In genomic region chr10:86318552-86319140, GRCm38 (mm10) we compare ENCODE assay signal across 16 mouse cellular contexts.
"Had no signal": no experiment of that assay in that cellular context is flagged by ENCODE, and none has a peak within 500 bp of the region (broad histone marks: within the 10 kb centered on the region; RNA-seq: fewer than 3 reads in every experiment).

No protein-coding gene starts in this region.

- H3K9me3 ChIP-seq: kidney, embryonic 15.5 days; limb, embryonic 12.5 days; limb, embryonic 15.5 days; midbrain, embryonic 12.5 days; midbrain, embryonic 15.5 days had no signal

- H3K4me1 ChIP-seq: midbrain, embryonic 15.5 days had no signal

- H3K9ac ChIP-seq: kidney, embryonic 15.5 days; limb, embryonic 12.5 days; limb, embryonic 15.5 days; liver, embryonic 14.5 days; liver, postnatal 0 days; lung, embryonic 14.5 days; midbrain, embryonic 12.5 days; midbrain, embryonic 15.5 days had no signal

- ATAC-seq: liver, postnatal 0 days; lung, postnatal 0 days; midbrain, embryonic 15.5 days had no signal

- H3K27me3 ChIP-seq: kidney, embryonic 15.5 days; limb, embryonic 12.5 days; limb, embryonic 15.5 days; midbrain, embryonic 12.5 days; midbrain, embryonic 15.5 days had no signal

- H3K27ac ChIP-seq: kidney, embryonic 15.5 days; limb, embryonic 12.5 days; limb, embryonic 15.5 days; liver, embryonic 14.5 days; macrophage; midbrain, embryonic 12.5 days; midbrain, embryonic 15.5 days had no signal

- H3K4me2 ChIP-seq: kidney, embryonic 15.5 days; limb, embryonic 12.5 days; limb, embryonic 15.5 days; liver, embryonic 11.5 days; lung, embryonic 14.5 days; midbrain, embryonic 12.5 days; midbrain, embryonic 15.5 days had no signal

- H3K36me3 ChIP-seq: midbrain, embryonic 12.5 days; midbrain, embryonic 15.5 days had no signal

- DNase-seq: kidney, postnatal 10 days; kidney, postnatal 36 days; layer of hippocampus, adult 9-11 months; liver, postnatal 0 days; lung, embryonic 14.5 days; thymus, adult 18-20 months; thymus, postnatal 36 days had no signal

- H3K4me3 ChIP-seq: kidney, embryonic 15.5 days; limb, embryonic 12.5 days; limb, embryonic 15.5 days; midbrain, embryonic 12.5 days; midbrain, embryonic 15.5 days had no signal
